Mouse (Mus musculus) R1 (cell line): ENCODE measurements around the gene Olfr1061.
"Not testable (repeated sequence)": the region's sequence is repeated elsewhere in the genome, so short reads cannot be mapped to it uniquely, and the experiment has no call there.

Experiments used
- DNase-seq: peaks from one replicate; pipeline ENCODE4 v3.0.0-alpha.2; 2018; ENCODE audit warnings: low read depth, low spot score

Olfr1061 gene

GRCm38 (mm10) chr2:86413950-86414349 lies at the start of gene Olfr1061:
TSS of gene Olfr1061 (minus strand) at chr2:86414050.
- DNase-seq, result no peak

DNA sequence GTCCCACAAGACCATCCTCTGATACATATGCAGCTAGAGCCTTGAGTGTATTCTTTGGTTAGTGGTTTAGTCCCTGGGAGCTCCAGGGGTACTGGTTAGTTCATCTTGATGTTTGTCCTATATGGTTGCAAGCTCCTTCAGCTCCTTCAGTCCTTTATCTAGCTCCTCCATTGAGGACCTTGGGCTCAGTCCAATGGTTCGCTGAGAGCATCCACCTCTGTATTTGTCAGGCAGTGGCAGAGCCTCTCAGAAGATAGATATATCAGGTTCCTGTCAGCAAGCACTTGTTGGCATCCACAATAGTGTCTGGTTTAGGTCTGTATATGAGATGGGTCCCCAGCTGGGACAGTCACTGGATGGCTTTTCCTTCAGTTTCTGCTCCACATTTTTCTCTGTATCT lies 46.6 kb upstream of the Olfr1061 start:
- DNase-seq, result no peak

- DNase-seq, result no peak
Observed at GRCm38 (mm10) chr2:86456169-86456568, 42.3 kb upstream of the Olfr1061 start, which contains the start of gene Olfr1066. TSS of gene Olfr1066 (minus strand) at chr2:86456269.

GRCm38 (mm10) chr2:86450491-86450890 lies 36.6 kb upstream of the Olfr1061 start, which contains the start of gene Olfr1065:
TSS of gene Olfr1065 (minus strand) at chr2:86450591.
- not testable (repeated sequence) for DNase-seq

DNA sequence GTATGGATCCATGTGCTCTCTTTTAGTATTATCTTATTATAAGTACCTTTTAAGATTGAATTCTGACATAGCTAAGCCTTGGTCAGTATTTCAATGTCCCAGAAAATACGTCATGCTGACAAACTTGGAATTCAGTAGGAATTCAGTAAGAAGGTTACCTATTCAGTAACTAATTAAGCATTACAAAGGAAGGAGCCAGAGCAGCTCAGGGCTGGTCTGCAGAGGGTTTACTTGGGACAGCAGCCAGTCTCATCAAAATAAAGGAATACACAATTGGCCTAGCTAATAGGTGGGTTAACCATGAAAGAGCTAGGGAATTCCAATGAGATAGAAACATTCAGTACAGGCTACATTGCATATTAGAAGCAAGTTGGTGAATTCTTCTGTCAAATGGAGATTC lies 28.3 kb upstream of the Olfr1061 start:
- peak; percentile 90 for DNase-seq

DNA sequence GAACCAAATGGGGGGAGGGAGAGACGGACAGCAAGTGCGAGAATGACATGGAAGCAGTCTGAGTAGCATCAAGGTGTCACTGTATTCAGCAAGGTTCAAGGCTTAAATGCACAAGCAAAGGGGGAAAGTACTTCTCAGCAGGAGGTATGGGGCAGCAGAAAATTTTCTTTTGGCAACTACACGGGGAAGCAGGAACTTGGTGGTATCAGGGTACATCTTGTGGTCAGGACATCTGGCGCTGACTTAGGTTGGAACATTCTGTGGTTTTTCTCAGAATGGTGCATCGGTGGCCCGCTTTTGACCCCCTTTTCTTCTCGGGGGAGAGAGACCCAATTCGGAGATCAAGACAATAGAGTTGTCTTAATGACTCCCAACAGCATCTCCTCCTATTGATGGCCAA lies 14.7 kb upstream of the Olfr1061 start:
- not testable (repeated sequence) for DNase-seq

- not testable (repeated sequence) for DNase-seq
Observed at GRCm38 (mm10) chr2:86426649-86427048, 12.8 kb upstream of the Olfr1061 start, which contains the start of gene Olfr1062. TSS of gene Olfr1062 (minus strand) at chr2:86426749.

DNA sequence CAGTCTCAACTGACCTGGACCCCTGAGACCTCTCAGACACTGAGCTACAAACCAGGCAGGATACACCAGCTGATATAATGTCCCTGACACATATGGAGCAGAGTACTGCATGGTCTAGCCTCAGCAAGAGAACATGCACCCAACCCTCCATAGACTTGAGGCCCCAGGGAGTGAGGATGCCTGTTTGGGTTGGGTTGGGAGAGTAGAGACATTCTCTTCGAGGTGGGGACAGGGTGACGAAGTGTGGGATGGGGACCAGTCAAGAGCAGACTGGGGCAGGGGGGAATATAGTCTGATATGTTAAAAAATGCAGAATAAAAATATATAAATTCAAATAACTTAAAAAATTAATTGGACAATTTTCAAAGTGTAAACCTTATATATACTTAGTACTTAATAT lies 18.7 kb downstream of the Olfr1061 start:
- no peak for DNase-seq

- not testable (repeated sequence) for DNase-seq
Observed at GRCm38 (mm10) chr2:86388461-86388860, 25.4 kb downstream of the Olfr1061 start, which contains the start of gene Olfr1058. TSS of gene Olfr1058 (minus strand) at chr2:86388561.

DNA sequence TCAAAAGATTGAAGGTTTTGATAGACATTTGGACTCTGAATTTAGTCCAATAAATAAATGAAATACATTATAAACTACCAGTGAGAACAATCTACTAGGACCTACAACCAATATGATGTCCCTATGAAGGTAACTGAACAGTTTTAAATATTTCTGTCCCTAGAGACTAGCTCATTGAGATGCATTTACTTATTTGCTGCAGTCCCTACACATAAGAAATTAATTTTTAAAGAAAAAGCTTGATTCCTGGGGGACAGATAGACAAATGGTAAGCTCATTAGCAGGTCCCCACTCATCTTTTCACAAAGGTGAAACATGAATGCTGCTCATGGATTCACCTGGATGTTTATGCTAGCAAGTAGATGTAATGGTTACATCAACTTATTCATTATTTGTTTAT lies 35.6 kb downstream of the Olfr1061 start, which contains the start of gene Olfr1057:
Gene Olfr1057, minus strand, starts transcription at position 101 of the 400 bp plus-strand sequence.
- no peak for DNase-seq

- DNase-seq, result peak; percentile 81
Observed at GRCm38 (mm10) chr2:86366342-86366741, 47.5 kb downstream of the Olfr1061 start.
